Mouse (Mus musculus) neural tube, embryonic 13.5 days (tissue): Measurements from ENCODE around the gene Rem1. TPM values are rescaled to one million over a fixed set of nuclear protein-coding genes. Genes with fewer than 3 reads are reported as not detected.

Source experiments
- polyA plus RNA-seq: library from polyadenylated mRNA; unstranded; fragments of >200 nt; fragmentation: Nextera tagmentation; extraction: Ambion mirVana; gene quantifications from 2 replicates; pipeline ENCODE4 v1.2.1, GENCODE M21; 2015

Rem1 gene
- polyA plus RNA-seq, 1 experiment from 2014 or later: 0.32 TPM

Other genes starting within 250 kb of the Rem1 start
- gene Sox12, start 228.9 kb upstream of the Rem1 start, polyA plus RNA-seq: 14.9 and 15.3 TPM in 2 replicates
- gene Zcchc3, start 211.9 kb upstream of the Rem1 start, polyA plus RNA-seq: 21.5 and 24.5 TPM in 2 replicates
- gene 6820408C15Rik, start 211.4 kb upstream of the Rem1 start, polyA plus RNA-seq: 0.67 and 0.83 TPM in 2 replicates
- not detected in 2 replicates for gene Defb23, start 162.3 kb upstream of the Rem1 start, polyA plus RNA-seq
- not detected in 2 replicates for gene Defb20, start 149.9 kb upstream of the Rem1 start, polyA plus RNA-seq
- not detected in 2 replicates for gene Defb22, start 136.8 kb upstream of the Rem1 start, polyA plus RNA-seq
- not detected in 2 replicates for gene Defb26, start 115.3 kb upstream of the Rem1 start, polyA plus RNA-seq
- gene Defb28, start 108.7 kb upstream of the Rem1 start, polyA plus RNA-seq: not detected in 2 replicates
- not detected in 2 replicates for gene Defb29, start 86.9 kb upstream of the Rem1 start, polyA plus RNA-seq
- gene Gm17416, start 57.6 kb upstream of the Rem1 start, polyA plus RNA-seq: not detected in 2 replicates
- gene Defb21, start 54.2 kb upstream of the Rem1 start, polyA plus RNA-seq: not detected in 2 replicates
- not detected in 2 replicates for gene Defb19, start 46.6 kb upstream of the Rem1 start, polyA plus RNA-seq
- gene Defb45, start 27.6 kb upstream of the Rem1 start, polyA plus RNA-seq: not detected in 2 replicates
- gene Defb36, start 22.6 kb upstream of the Rem1 start, polyA plus RNA-seq: not detected in 2 replicates
- not detected in 2 replicates for gene Defb25, start 3.9 kb upstream of the Rem1 start, polyA plus RNA-seq
- gene H13, start 42.5 kb downstream of the Rem1 start, polyA plus RNA-seq: 149 and 155 TPM in 2 replicates
- gene Mcts2, start 60.1 kb downstream of the Rem1 start, polyA plus RNA-seq: 45.5 TPM in 2 replicates
- gene Id1, start 109.3 kb downstream of the Rem1 start, polyA plus RNA-seq: 63.6 and 68.2 TPM in 2 replicates
- 4.5 and 4.7 TPM in 2 replicates for gene Cox4i2, start 127.2 kb downstream of the Rem1 start, polyA plus RNA-seq
- 151 and 153 TPM in 2 replicates for gene Bcl2l1, start 204.8 kb downstream of the Rem1 start, polyA plus RNA-seq
- 15.1 and 21.3 TPM in 2 replicates for gene Tpx2, start 221.0 kb downstream of the Rem1 start, polyA plus RNA-seq